Mouse (Mus musculus) stomach, embryonic 14.5 days (tissue): Measurements from ENCODE around the gene Rnd2. TPM values are rescaled to one million over a fixed set of nuclear protein-coding genes. Genes with fewer than 3 reads are reported as not detected.
A peak's percentile ranks its signal among the peaks of the same experiment; 100 is the strongest.
"Not testable (repeated sequence)": the region's sequence is repeated elsewhere in the genome, so short reads cannot be mapped to it uniquely, and the experiment has no call there.

ENCODE experiments used
- ATAC-seq: fragments of 200-750 bp; cut with Nextera tagmentation; 2 replicates; pipeline ENCODE4 v1.8.0; 2017; ENCODE audit warnings: low read depth, moderate TSS enrichment; ENCODE audit not compliant: insufficient number of reproducible peaks, insufficient read depth, low FRiP score
- H3K27ac ChIP-seq: fragments of 300-500 bp; sonication (generic); 2 replicates; pipeline ENCODE4 v1.5.1; 2014; ENCODE audit warnings: mild to moderate bottlenecking, low read length, moderate library complexity, mixed read lengths
- H3K27me3 ChIP-seq: fragments of 300-500 bp; sonication (generic); 2 replicates; pipeline ENCODE4 v1.6.1; 2014; ENCODE audit warnings: low read length, control low read depth, mixed read lengths; ENCODE audit not compliant: control insufficient read depth, insufficient read depth
- H3K36me3 ChIP-seq: fragments of 300-500 bp; sonication (generic); 2 replicates; pipeline ENCODE4 v1.6.1; 2014; ENCODE audit warnings: mild to moderate bottlenecking, control low read depth, low read length, moderate library complexity, mixed read lengths; ENCODE audit not compliant: control insufficient read depth, insufficient read depth
- H3K4me1 ChIP-seq: fragments of 300-500 bp; sonication (generic); 2 replicates; pipeline ENCODE4 v1.6.1; 2014; ENCODE audit warnings: low read length, control low read depth, mixed read lengths; ENCODE audit not compliant: control insufficient read depth, insufficient read depth
- H3K4me2 ChIP-seq: fragments of 300-500 bp; sonication (generic); replicated peaks from 2 replicates; pipeline ENCODE4 v1.6.1; 2014; ENCODE audit warnings: low read depth, low read length, control low read depth
- H3K4me3 ChIP-seq: fragments of 300-500 bp; sonication (generic); 2 replicates; pipeline ENCODE4 v1.5.1; 2014; ENCODE audit warnings: low read depth, low read length, control low read depth
- H3K9ac ChIP-seq: fragments of 300-500 bp; sonication (generic); replicated peaks from 2 replicates; pipeline ENCODE4 v1.6.1; 2014; ENCODE audit warnings: low read depth, mild to moderate bottlenecking, control low read depth, low read length, moderate library complexity, mixed read lengths
- H3K9me3 ChIP-seq: fragments of 300-500 bp; sonication (generic); 2 replicates; pipeline ENCODE4 v1.6.1; 2016; ENCODE audit warnings: low read depth, low read length, control low read depth; ENCODE audit not compliant: control insufficient read depth
- WGBS: fragments of 180-500 bp; shearing (Covaris S2); extraction: QIAGEN DNeasy Blood & Tissue Kit; methylation state at CpG from one replicate; pipeline ENCODE4 v1.1.7; 2014; 5-methylcytosine and 5-hydroxymethylcytosine counted together
- polyA plus RNA-seq: library from polyadenylated mRNA; unstranded; fragments of >200 nt; fragmentation: Nextera tagmentation; extraction: Ambion mirVana; gene quantifications from 2 replicates; pipeline ENCODE4 v1.2.1, GENCODE M21; 2014

Rnd2 gene
- polyA plus RNA-seq, 1 experiment from 2014 or later: 11.6 TPM

- Histone ChIP-seq H3K27me3 (no peaks in the 10 kb centered on the region), H3K9me3 (no peaks in the 10 kb centered on the region), H3K27ac (peak overlapping the region; percentile 33; the same call in 1 of the 2 replicates), H3K9ac (peak overlapping the region; percentile 61), H3K4me2 (peak overlapping the region; percentile 96), H3K4me3 (peak overlapping the region; percentile 71), H3K4me1 (peaks cover 21% of the 10 kb centered on the region), H3K36me3 (no peaks in the 10 kb centered on the region)
- 0 out of 2 replicates have a peak, but pooled peaks have one; percentile 3 for ATAC-seq
- 1% methylated on average over 31 of the region's 31 CpGs for WGBS
These were observed 3.5 kb downstream of the Rnd2 start for GRCm38 (mm10) chr11:101468263-101468688.

- no peak for ATAC-seq
- Histone ChIP-seq H3K27me3 (no peaks in the 10 kb centered on the region), H3K9me3 (no peaks in the 10 kb centered on the region), H3K27ac (no peak overlapping the region), H3K9ac (peak overlapping the region; percentile 61), H3K4me2 (peak overlapping the region; percentile 96), H3K4me3 (peak overlapping the region; percentile 71), H3K4me1 (peaks cover 18% of the 10 kb centered on the region), H3K36me3 (no peaks in the 10 kb centered on the region)
- 3% methylated on average over 13 of the region's 13 CpGs for WGBS
These were observed 3.9 kb downstream of the Rnd2 start for GRCm38 (mm10) chr11:101468731-101469130.

GRCm38 (mm10) chr11:101469155-101469554 lies 4.4 kb downstream of the Rnd2 start:
- H3K4me1 ChIP-seq: peaks cover 14% of the 10 kb centered on the region
- peak overlapping the region; percentile 96 for H3K4me2 ChIP-seq
- H3K36me3 ChIP-seq: no peaks in the 10 kb centered on the region
- no peak overlapping the region for H3K27ac ChIP-seq
- ATAC-seq: no peak
- H3K9me3 ChIP-seq: no peaks in the 10 kb centered on the region
- 63% methylated on average over 4 of the region's 4 CpGs for WGBS
- H3K4me3 ChIP-seq: peak overlapping the region; percentile 71; the same call in 1 of the 2 replicates
- no peak overlapping the region for H3K9ac ChIP-seq
- no peaks in the 10 kb centered on the region for H3K27me3 ChIP-seq

- Histone ChIP-seq H3K36me3 (no peaks in the 10 kb centered on the region), H3K27me3 (no peaks in the 10 kb centered on the region), H3K4me1 (peaks cover 7% of the 10 kb centered on the region), H3K4me2 (no peak overlapping the region), H3K27ac (no peak overlapping the region), H3K9ac (no peak overlapping the region), H3K4me3 (no peak overlapping the region), H3K9me3 (no peaks in the 10 kb centered on the region)
- 56% methylated on average over 7 of the region's 7 CpGs for WGBS
- no peak for ATAC-seq
These were observed 5.4 kb downstream of the Rnd2 start for GRCm38 (mm10) chr11:101470206-101470605.

GRCm38 (mm10) chr11:101471926-101472325 lies 7.1 kb downstream of the Rnd2 start:
- no peaks in the 10 kb centered on the region for H3K9me3 ChIP-seq
- H3K4me1 ChIP-seq: peaks cover 7% of the 10 kb centered on the region
- no peak overlapping the region for H3K9ac ChIP-seq
- no peaks in the 10 kb centered on the region for H3K27me3 ChIP-seq
- H3K27ac ChIP-seq: no peak overlapping the region
- H3K4me2 ChIP-seq: no peak overlapping the region
- ATAC-seq: no peak
- no peak overlapping the region for H3K4me3 ChIP-seq
- no peaks in the 10 kb centered on the region for H3K36me3 ChIP-seq
- WGBS: 61% methylated on average over 3 of the region's 3 CpGs

- H3K4me2 ChIP-seq: no peak overlapping the region
- H3K9me3 ChIP-seq: no peaks in the 10 kb centered on the region
- no peak overlapping the region for H3K9ac ChIP-seq
- H3K36me3 ChIP-seq: no peaks in the 10 kb centered on the region
- H3K4me3 ChIP-seq: no peak overlapping the region
- ATAC-seq: no peak
- no peak overlapping the region for H3K27ac ChIP-seq
- 42% methylated on average over 7 of the region's 7 CpGs for WGBS
- H3K4me1 ChIP-seq: peaks cover 7% of the 10 kb centered on the region
- H3K27me3 ChIP-seq: no peaks in the 10 kb centered on the region
These were observed 7.5 kb downstream of the Rnd2 start for GRCm38 (mm10) chr11:101472336-101472735.

- ATAC-seq: not testable (repeated sequence)
These were observed 8.9 kb downstream of the Rnd2 start for GRCm38 (mm10) chr11:101473686-101474085.

GRCm38 (mm10) chr11:101474298-101474697 lies 9.5 kb downstream of the Rnd2 start:
- Histone ChIP-seq H3K27me3 (no peaks in the 10 kb centered on the region), H3K4me1 (peaks cover under 1% of the 10 kb centered on the region; the same call in 1 of the 2 replicates), H3K36me3 (no peaks in the 10 kb centered on the region), H3K4me2 (no peak overlapping the region), H3K4me3 (no peak overlapping the region), H3K27ac (no peak overlapping the region), H3K9me3 (no peaks in the 10 kb centered on the region), H3K9ac (no peak overlapping the region)
- WGBS: 62% methylated on average over 5 of the region's 5 CpGs
- ATAC-seq: no peak

More at GRCm38 (mm10) chr11:101473686-101474085, 8.9 kb downstream of the Rnd2 start:
- H3K9me3 ChIP-seq, H3K27ac ChIP-seq, H3K4me2 ChIP-seq, H3K27me3 ChIP-seq, H3K4me3 ChIP-seq, H3K9ac ChIP-seq, H3K36me3 ChIP-seq, H3K4me1 ChIP-seq: not testable (repeated sequence)
- WGBS: 86% methylated on average over 1 of the region's 1 CpGs

GRCm38 (mm10) chr11:101476361-101476760 lies 11.6 kb downstream of the Rnd2 start:
- H3K27me3 ChIP-seq, ATAC-seq, H3K36me3 ChIP-seq, H3K4me3 ChIP-seq, H3K27ac ChIP-seq, H3K9me3 ChIP-seq, H3K4me1 ChIP-seq, H3K9ac ChIP-seq, H3K4me2 ChIP-seq: not testable (repeated sequence)
- WGBS: 78% methylated on average over 4 of the region's 4 CpGs
